Mouse (Mus musculus) erythroblast, adult 5-6 weeks (primary cell): ENCODE data around the gene Enah. TPM values are rescaled to one million over a fixed set of nuclear protein-coding genes. Genes with fewer than 3 reads are reported as not detected.

ENCODE experiments used
- ATAC-seq: replicated peaks from 2 replicates; pipeline ENCODE4 v1.8.0; 2016; ENCODE audit warnings: moderate number of reproducible peaks, mild to moderate bottlenecking, moderate TSS enrichment, inconsistent platforms; ENCODE audit not compliant: poor library complexity, low FRiP score, severe bottlenecking
- total RNA-seq, 2 experiments: library from RNA; stranded (forward) in 1 of 2; stranded (reverse) in 1 of 2; fragments of 150-400 nt in 1 of 2; fragments of 200-764, 138-1000 nt in 1 of 2; gene quantifications; 2 replicates each; pipeline versions ENCODE4 v1.2.3 to v1.2.4; 2015 to 2017; ENCODE audit warnings: low replicate concordance in 2 of 2

Enah gene
- total RNA-seq, 2 experiments from 2014 or later: 0.77 TPM; not detected in 1

GRCm38 (mm10) chr1:181852466-181852865, 167.3 kb downstream of the Enah start:
- no peak for ATAC-seq

DNA sequence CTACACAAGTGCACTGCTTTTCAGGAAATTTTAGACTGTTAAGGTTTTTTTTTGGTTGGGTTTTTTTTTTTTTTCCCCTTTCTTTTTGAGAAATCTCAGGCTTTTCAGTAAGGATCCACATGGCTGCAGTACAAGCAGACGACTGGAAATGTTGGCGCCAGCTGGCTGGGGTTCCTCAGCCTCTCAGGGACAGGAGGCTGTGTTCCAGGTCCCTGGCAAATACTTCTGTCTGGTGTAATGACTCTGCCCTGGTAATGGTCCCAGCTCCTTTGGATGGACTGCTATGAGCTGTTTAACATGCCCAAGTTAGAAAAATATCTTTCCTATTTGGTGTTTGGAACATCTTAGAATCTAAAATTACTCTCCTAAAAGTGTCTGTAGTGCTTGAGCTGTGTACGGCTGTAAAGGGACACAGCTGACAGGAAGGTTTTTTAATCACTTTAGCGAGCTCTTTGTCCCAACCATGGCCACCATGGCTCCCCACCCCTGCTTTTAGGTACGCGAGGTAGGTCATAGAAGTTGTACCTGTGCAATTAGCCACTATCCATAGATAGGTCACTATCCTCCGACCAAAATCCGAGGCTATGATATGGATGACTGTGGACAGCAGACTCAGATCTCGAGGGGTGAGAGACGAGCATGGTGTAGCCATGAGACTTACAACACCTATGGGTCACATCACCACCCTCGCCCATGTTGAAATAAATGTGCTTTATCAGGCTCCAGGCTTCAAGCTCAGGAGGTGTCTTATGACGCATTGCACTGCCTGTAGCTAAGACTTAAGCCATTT, 168.1 kb downstream of the Enah start:
- no peak for ATAC-seq

DNA sequence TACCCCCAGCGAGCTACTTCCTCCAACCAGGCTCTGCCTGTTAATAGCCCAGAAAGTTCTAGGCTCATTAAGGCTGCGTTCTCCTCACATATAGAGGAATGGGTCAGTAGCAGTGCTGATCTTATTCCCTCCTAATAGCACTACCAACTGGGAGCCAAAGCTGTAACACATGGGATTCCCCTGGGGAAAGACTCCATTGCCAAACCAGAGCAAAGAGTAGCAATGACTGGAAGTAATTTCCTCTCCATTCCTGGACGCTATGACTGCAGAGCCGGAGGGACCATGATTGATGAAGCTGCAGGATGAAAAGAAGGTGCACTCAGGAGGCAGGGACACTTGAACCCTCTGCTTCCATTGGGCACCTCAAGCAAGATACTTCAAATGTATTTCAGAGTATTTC, 169.3 kb downstream of the Enah start:
- ATAC-seq: no peak

DNA sequence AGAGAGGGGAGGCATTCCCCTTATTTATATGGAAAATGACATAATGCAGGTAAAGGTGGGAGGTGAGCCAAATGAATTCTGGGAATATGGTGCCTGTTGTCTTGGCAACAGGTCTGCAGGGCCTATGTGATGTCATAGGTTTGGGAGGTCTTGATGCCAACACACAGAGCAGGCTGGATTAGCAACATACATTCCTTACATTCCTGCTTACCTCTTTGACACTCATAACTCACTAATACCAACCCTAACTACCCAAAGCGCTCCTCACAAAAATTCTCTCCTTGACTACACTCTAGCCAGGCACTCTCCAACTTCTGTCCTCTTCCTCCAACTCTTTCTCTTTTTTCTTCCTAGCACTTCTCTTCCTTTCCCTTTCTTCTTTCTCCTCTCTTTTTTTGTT, 171.6 kb downstream of the Enah start:
- ATAC-seq: no peak

DNA sequence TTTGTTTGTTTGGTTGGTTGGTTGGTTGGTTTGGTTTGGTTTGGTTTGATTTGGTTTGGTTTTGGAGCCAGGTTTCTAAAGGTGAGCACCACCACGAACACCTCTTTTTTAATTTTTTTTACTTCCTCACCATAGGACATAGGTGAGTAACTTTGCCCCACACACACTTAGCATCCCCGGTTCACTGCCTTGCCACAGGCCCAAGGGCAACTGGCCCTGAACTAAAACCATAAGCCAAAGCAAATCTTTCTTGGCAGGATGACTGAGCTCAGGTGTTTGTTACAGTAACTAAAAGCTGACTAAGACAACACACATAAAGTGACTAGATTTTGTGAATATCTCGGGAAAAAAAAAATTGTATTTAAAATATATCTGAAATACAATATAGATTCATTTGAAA, 172.4 kb downstream of the Enah start:
- ATAC-seq: no peak

Other genes starting within 250 kb of the Enah start
- gene Lbr, start 176.9 kb downstream of the Enah start, total RNA-seq (2015; ENCODE audit: low replicate concordance): 197 and 222 TPM in 2 replicates
- gene Lbr, start 176.9 kb downstream of the Enah start, total RNA-seq (2017; ENCODE audit: low replicate concordance): 204 and 248 TPM in 2 replicates
- 33.4 and 50.4 TPM in 2 replicates for gene Srp9, start 104.7 kb upstream of the Enah start, total RNA-seq (2015; ENCODE audit: low replicate concordance)
- gene Srp9, start 104.7 kb upstream of the Enah start, total RNA-seq (2017; ENCODE audit: low replicate concordance): 21.3 and 21.4 TPM in 2 replicates
- not detected in 2 replicates for gene Vmn1r1, start 144.5 kb upstream of the Enah start, total RNA-seq (2015; ENCODE audit: low replicate concordance)
- gene Vmn1r1, start 144.5 kb upstream of the Enah start, total RNA-seq (2017; ENCODE audit: low replicate concordance): not detected in 2 replicates